Mouse (Mus musculus): ENCODE measurements at regions not wholly inside any gene's neighbourhood (a gene's known extent, or its start where the extent isn't known, plus 50 kb on each side); places are given as distances from the start of the nearest gene placed in this dataset.

DNA sequence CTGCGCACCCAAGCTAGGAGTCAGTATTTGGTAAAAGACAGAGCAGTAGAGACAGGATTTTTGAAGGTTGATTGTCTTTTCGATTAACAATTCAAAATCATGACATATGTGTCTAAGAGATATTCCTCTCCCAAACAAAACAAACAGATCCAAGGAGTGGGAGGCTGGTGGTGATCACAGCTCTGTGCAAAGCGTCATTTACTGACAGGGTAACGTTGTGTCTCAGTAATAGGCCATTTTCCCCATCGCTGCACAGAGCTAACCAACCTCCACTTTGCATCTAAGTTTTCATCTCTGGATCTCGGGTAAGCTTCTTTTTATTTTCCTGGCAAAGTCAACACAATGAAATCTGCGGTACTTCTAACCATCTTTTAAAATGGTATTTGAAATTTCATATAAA lies 109.8 kb upstream of the Fstl4 start:
- ATAC-seq (no peak), DNase-seq (ENCODE audit: low spot score) (no peak)
- Histone ChIP-seq H3K4me1 (ENCODE audit: insufficient read depth, low read length) (no peaks in the 10 kb centered on the region), H3K4me3 (ENCODE audit: low read length) (no peak overlapping the region), H3K9me3 (ENCODE audit: low read length) (no peaks in the 10 kb centered on the region), H3K27me3 (ENCODE audit: insufficient read depth, low read length) (no peaks in the 10 kb centered on the region), H3K9ac (replicated peaks; ENCODE audit: low read length) (no peak overlapping the region), H3K4me2 (ENCODE audit: low read depth, low read length) (no peak overlapping the region), H3K27ac (no peak overlapping the region), H3K36me3 (ENCODE audit: insufficient read depth, low read length) (no peaks in the 10 kb centered on the region)
- no peak for TF ChIP-seq CTCF (IDR thresholded peaks at IDR 0.05; ENCODE audit: low read depth)
- 74% methylated on average over 7 of the region's 7 CpGs for WGBS

DNA sequence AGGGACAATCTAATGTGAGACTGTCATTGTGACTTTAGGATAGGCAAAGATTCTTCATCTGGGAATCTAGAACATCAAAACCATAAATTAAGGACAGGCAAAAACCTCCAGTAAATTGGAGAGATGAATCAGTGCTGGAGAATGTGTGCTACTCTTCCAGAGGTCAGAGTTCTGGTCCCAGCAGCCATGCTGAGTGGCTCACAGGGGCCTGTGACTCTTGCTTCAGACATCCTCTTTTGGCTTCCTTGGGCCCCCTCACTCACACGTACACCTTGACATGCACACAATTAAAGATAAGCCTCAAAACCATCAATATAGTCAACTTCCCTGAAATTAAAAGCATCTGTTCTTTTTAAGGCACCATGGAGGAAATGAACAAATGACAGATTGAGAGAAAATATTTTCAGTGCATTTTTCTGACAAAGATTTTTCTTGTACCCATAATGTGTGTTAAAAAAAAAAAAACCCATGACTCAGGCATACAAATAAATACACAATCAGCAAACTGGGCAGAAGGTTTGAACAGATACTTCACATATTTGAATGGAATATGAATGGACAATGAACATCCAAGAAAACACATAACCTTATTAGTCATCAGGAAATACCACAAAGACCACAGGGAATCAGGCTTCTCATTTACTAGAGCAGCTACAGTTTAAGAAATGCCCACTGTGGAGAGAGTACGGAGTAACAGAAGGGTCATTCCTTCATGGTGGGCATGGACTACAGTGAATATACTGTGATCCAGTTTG lies 108.5 kb upstream of the Fstl4 start:
- Histone ChIP-seq H3K9me3 (ENCODE audit: low read length) (no peaks in the 10 kb centered on the region), H3K9ac (replicated peaks; ENCODE audit: low read length) (no peak overlapping the region), H3K4me3 (ENCODE audit: low read length) (no peak overlapping the region), H3K27ac (no peak overlapping the region), H3K27me3 (ENCODE audit: insufficient read depth, low read length) (no peaks in the 10 kb centered on the region), H3K4me1 (ENCODE audit: insufficient read depth, low read length) (no peaks in the 10 kb centered on the region), H3K4me2 (ENCODE audit: low read depth, low read length) (no peak overlapping the region), H3K36me3 (ENCODE audit: insufficient read depth, low read length) (no peaks in the 10 kb centered on the region)
- TF ChIP-seq CTCF (IDR thresholded peaks at IDR 0.05; ENCODE audit: low read depth): no peak
- ATAC-seq: no peak
- 77% methylated on average over 2 of the region's 2 CpGs for WGBS
- DNase-seq (ENCODE audit: low spot score): no peak

DNA sequence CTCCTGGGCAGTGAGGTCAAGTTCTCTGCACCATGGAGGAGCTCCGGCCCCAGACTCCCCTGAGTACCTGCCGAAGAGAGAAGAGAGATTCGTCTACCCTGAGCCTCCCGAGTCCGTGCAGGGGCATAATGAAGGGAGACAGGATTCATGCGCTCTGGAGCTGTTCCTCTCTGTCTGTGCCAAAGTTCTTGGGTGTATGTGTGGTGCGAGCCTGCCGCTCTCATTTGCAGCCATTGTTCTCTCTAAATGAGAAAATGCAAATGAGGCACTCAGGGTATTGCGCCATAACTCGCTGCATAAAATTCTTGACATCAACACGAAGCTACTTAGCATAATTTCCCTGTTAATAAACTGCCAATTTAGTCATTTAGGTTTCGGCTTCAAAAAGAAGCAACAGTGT lies 103.2 kb upstream of the Fstl4 start:
- Histone ChIP-seq H3K36me3 (ENCODE audit: insufficient read depth, low read length) (no peaks in the 10 kb centered on the region), H3K9ac (replicated peaks; ENCODE audit: low read length) (no peak overlapping the region), H3K9me3 (ENCODE audit: low read length) (no peaks in the 10 kb centered on the region), H3K27ac (no peak overlapping the region), H3K4me1 (ENCODE audit: insufficient read depth, low read length) (no peaks in the 10 kb centered on the region), H3K4me3 (ENCODE audit: low read length) (no peak overlapping the region), H3K4me2 (ENCODE audit: low read depth, low read length) (no peak overlapping the region), H3K27me3 (ENCODE audit: insufficient read depth, low read length) (no peaks in the 10 kb centered on the region)
- 21% methylated on average over 12 of the region's 12 CpGs for WGBS
- peak; percentile 40 for DNase-seq (ENCODE audit: low spot score)
- ATAC-seq: peak; percentile 38; the same call in 1 of the 2 replicates
- no peak for TF ChIP-seq CTCF (IDR thresholded peaks at IDR 0.05; ENCODE audit: low read depth)

DNA sequence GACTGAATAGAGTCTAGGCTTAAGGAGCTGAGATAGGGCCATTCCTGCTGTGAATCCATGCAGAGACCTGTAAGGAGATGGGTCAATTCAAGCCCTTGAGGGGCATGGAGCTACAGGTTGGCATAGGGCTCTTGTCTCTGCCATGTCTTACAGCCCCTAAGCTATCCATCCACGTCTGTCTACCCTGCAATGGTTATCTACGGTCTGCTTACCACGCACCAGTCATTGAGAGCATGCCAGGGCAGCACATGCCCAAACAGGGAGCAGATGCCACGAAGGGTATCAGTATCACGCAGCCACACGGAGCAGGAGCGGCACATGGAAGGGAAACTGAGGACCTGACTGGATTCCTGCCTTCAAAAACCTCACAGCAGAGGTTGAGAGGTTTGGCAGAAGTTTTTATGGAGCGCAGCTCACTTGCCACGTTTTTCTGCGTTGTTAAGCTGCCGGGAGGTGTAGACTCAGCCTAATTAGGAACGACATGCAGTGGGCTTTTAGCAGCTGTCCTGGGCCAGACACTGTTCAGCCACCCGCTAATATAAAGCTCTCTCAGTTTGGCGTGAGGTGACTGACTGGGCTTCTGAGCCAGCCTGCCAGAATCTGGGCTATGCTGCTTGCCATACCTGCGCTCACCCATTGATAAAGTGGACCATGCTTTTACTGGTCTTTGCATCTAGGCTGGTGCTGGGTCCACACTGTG lies 102.4 kb upstream of the Fstl4 start:
- H3K4me1 ChIP-seq (ENCODE audit: insufficient read depth, low read length): no peaks in the 10 kb centered on the region
- 57% methylated on average over 15 of the region's 15 CpGs for WGBS

DNA sequence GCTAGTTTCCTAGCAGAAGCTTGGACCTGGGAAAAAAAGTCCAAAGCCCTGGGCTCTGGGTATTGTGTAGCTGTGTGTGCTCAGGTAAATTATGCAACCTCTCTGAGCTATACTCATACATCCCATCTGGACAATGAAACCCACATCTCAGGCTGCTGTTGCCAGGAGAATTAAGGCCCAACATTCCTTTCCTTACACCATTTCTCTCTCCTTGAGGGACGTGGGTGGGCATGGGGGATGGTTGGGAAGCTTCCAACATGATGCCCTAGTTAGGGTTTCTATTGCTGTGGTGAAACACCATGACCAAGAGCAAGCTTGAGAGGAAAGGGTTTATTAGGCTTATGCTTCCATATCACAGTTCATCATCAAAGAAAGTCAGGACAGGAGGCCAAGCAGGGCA lies 99.1 kb upstream of the Fstl4 start:
- Histone ChIP-seq H3K9ac (replicated peaks; ENCODE audit: low read length) (no peak overlapping the region), H3K4me1 (ENCODE audit: insufficient read depth, low read length) (no peaks in the 10 kb centered on the region), H3K4me3 (ENCODE audit: low read length) (no peak overlapping the region), H3K27me3 (ENCODE audit: insufficient read depth, low read length) (no peaks in the 10 kb centered on the region), H3K4me2 (ENCODE audit: low read depth, low read length) (no peak overlapping the region), H3K9me3 (ENCODE audit: low read length) (no peaks in the 10 kb centered on the region), H3K27ac (no peak overlapping the region), H3K36me3 (ENCODE audit: insufficient read depth, low read length) (no peaks in the 10 kb centered on the region)
- no peak for ATAC-seq
- DNase-seq (ENCODE audit: low spot score): no peak
- 67% methylated on average over 1 of the region's 1 CpGs for WGBS
- TF ChIP-seq CTCF (IDR thresholded peaks at IDR 0.05; ENCODE audit: low read depth): no peak

More for the DNA sequence above, 102.4 kb upstream of the Fstl4 start:
- Histone ChIP-seq H3K36me3 (ENCODE audit: insufficient read depth, low read length) (no peaks in the 10 kb centered on the region), H3K9me3 (ENCODE audit: low read length) (no peaks in the 10 kb centered on the region), H3K27ac (no peak overlapping the region), H3K9ac (replicated peaks; ENCODE audit: low read length) (no peak overlapping the region), H3K27me3 (ENCODE audit: insufficient read depth, low read length) (no peaks in the 10 kb centered on the region), H3K4me3 (ENCODE audit: low read length) (no peak overlapping the region), H3K4me2 (ENCODE audit: low read depth, low read length) (no peak overlapping the region)
- TF ChIP-seq CTCF (IDR thresholded peaks at IDR 0.05; ENCODE audit: low read depth): no peak
- ATAC-seq (no peak), DNase-seq (ENCODE audit: low spot score) (no peak)

DNA sequence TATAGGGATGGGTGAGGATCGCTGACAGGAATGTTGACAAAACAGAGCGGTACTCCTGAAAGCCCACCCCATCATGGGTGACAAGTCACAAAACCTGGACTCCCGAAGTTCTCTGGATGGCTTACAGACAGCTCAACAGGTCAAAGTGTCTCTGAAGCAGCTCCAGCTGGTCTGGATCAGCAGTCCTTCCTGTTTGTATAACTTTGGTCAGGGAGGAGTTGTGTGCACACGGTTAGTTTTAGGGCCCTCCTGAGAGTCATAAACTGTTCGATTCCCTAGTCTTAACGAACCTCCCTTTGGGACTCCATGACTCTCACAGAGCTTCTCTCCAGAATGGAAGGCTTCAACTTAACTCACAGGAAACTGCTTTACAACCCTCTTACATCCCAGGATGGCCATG lies 89.4 kb upstream of the Fstl4 start:
- DNase-seq (ENCODE audit: low spot score): no peak
- Histone ChIP-seq H3K27ac (no peak overlapping the region), H3K9ac (replicated peaks; ENCODE audit: low read length) (no peak overlapping the region), H3K9me3 (ENCODE audit: low read length) (no peaks in the 10 kb centered on the region), H3K36me3 (ENCODE audit: insufficient read depth, low read length) (no peaks in the 10 kb centered on the region), H3K4me3 (ENCODE audit: low read length) (no peak overlapping the region), H3K4me1 (ENCODE audit: insufficient read depth, low read length) (no peaks in the 10 kb centered on the region), H3K27me3 (ENCODE audit: insufficient read depth, low read length) (no peaks in the 10 kb centered on the region), H3K4me2 (ENCODE audit: low read depth, low read length) (no peak overlapping the region)
- ATAC-seq: no peak
- 82% methylated on average over 6 of the region's 6 CpGs for WGBS
- TF ChIP-seq CTCF (IDR thresholded peaks at IDR 0.05; ENCODE audit: low read depth): no peak

DNA sequence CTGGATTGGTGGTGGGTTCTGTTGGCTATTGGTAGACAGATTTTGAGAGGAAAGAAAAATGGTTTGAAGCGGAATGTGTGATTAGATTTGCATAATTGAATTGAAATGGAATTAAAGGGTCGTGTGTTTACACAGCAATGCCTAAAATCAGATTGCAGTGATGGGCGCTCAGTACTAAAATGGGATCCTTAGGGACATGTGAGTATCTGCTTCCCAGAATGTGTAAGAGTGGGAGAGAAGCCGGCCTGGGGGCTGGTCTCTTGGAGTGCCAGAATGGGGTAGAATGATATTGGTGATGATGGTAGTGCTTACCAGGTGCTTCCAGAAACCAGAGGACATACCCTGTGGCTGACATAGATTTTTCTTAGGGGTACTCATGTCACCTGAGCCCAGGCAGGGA lies 86.2 kb upstream of the Fstl4 start:
- Histone ChIP-seq H3K4me1 (ENCODE audit: insufficient read depth, low read length) (no peaks in the 10 kb centered on the region), H3K9ac (replicated peaks; ENCODE audit: low read length) (no peak overlapping the region), H3K4me2 (ENCODE audit: low read depth, low read length) (no peak overlapping the region), H3K27ac (no peak overlapping the region), H3K27me3 (ENCODE audit: insufficient read depth, low read length) (no peaks in the 10 kb centered on the region), H3K9me3 (ENCODE audit: low read length) (no peaks in the 10 kb centered on the region), H3K4me3 (ENCODE audit: low read length) (no peak overlapping the region), H3K36me3 (ENCODE audit: insufficient read depth, low read length) (no peaks in the 10 kb centered on the region)
- ATAC-seq (no peak), DNase-seq (ENCODE audit: low spot score) (no peak)
- 71% methylated on average over 4 of the region's 4 CpGs for WGBS
- no peak for TF ChIP-seq CTCF (IDR thresholded peaks at IDR 0.05; ENCODE audit: low read depth)

Measured in hindbrain, postnatal 0 days (tissue).